Mouse (Mus musculus) heart, embryonic 14.5 days (tissue): ENCODE data around the gene Snx18. TPM values are rescaled to one million over a fixed set of nuclear protein-coding genes. Genes with fewer than 3 reads are reported as not detected.

Source experiments
- ATAC-seq: fragments of 200-750 bp; cut with Nextera tagmentation; 2 replicates; pipeline ENCODE4 v1.8.0; 2017; ENCODE audit warnings: low read depth, moderate TSS enrichment; ENCODE audit not compliant: insufficient number of reproducible peaks, insufficient read depth, low FRiP score
- H3K27ac ChIP-seq, 2 experiments: fragments of 200-500 bp in 1 of 2; fragments of 300-500 bp in 1 of 2; sonication (generic) in 1 of 2; replicated peaks in 1 of 2; 2 replicates each; pipeline ENCODE4 v1.5.1; 2012 to 2014; ENCODE audit warnings: low read depth in 2 of 2, low read length in 2 of 2, control low read depth in 1 of 2, mild to moderate bottlenecking in 1 of 2, mixed read lengths in 1 of 2; ENCODE audit not compliant: control insufficient read depth in 1 of 2, insufficient read depth in 1 of 2
- H3K27me3 ChIP-seq: fragments of 300-500 bp; sonication (generic); 2 replicates; pipeline ENCODE4 v1.6.1; 2014; ENCODE audit warnings: mild to moderate bottlenecking, low read length, control low read depth; ENCODE audit not compliant: control insufficient read depth, insufficient read depth
- H3K36me3 ChIP-seq: fragments of 300-500 bp; sonication (generic); 2 replicates; pipeline ENCODE4 v1.6.1; 2014; ENCODE audit warnings: mild to moderate bottlenecking, control low read depth, low read length, mixed read lengths; ENCODE audit not compliant: control insufficient read depth, insufficient read depth
- H3K4me1 ChIP-seq, 2 experiments: fragments of 200-500 bp in 1 of 2; fragments of 300-500 bp in 1 of 2; sonication (generic) in 1 of 2; 2 replicates each; pipeline ENCODE4 v1.6.1; 2012 to 2014; ENCODE audit warnings: low read length in 2 of 2, control low read depth in 1 of 2, mixed read lengths in 1 of 2; ENCODE audit not compliant: control insufficient read depth in 2 of 2, insufficient read depth in 2 of 2
- H3K4me2 ChIP-seq: fragments of 300-500 bp; sonication (generic); 2 replicates; pipeline ENCODE4 v1.6.1; 2014; ENCODE audit warnings: mild to moderate bottlenecking, low read length
- H3K4me3 ChIP-seq, 2 experiments: fragments of 200-500 bp in 1 of 2; fragments of 300-500 bp in 1 of 2; sonication (generic) in 1 of 2; 2 replicates each; pipeline ENCODE4 v1.5.1; 2012 to 2014; ENCODE audit warnings: low read length in 2 of 2, mild to moderate bottlenecking in 2 of 2, control low read depth in 1 of 2, low read depth in 1 of 2, moderate library complexity in 1 of 2; ENCODE audit not compliant: control insufficient read depth in 1 of 2, insufficient read depth in 1 of 2
- H3K9ac ChIP-seq: fragments of 300-500 bp; sonication (generic); 2 replicates; pipeline ENCODE4 v1.6.1; 2014; ENCODE audit warnings: mild to moderate bottlenecking, low read length
- H3K9me3 ChIP-seq: fragments of 300-500 bp; sonication (generic); 2 replicates; pipeline ENCODE4 v1.6.1; 2016; ENCODE audit warnings: low read length, control low read depth; ENCODE audit not compliant: control insufficient read depth
- WGBS: fragments of 180-500 bp; shearing (Covaris S2); extraction: QIAGEN DNeasy Blood & Tissue Kit; methylation state at CpG from one replicate; pipeline ENCODE4 v1.1.7; 2014; 5-methylcytosine and 5-hydroxymethylcytosine counted together
- polyA plus RNA-seq: library from polyadenylated mRNA; unstranded; fragments of >200 nt; fragmentation: Nextera tagmentation; extraction: Ambion mirVana; gene quantifications from 2 replicates; pipeline ENCODE4 v1.2.1, GENCODE M21; 2014

Snx18 gene
- polyA plus RNA-seq: 20.3 and 22.6 TPM in 2 replicates

- H3K9me3 ChIP-seq: no peaks in the 10 kb centered on the region
- H3K4me2 ChIP-seq: peak within 1 kb of the TSS; percentile 80
- peaks cover 19 to 32% of the 10 kb centered on the region in 2 experiments for H3K4me1 ChIP-seq
- ATAC-seq: peak; percentile 87
- H3K27me3 ChIP-seq: no peaks in the 10 kb centered on the region
- WGBS: under 1% methylated on average over 119 of the region's 119 CpGs
- no peaks in the 10 kb centered on the region for H3K36me3 ChIP-seq
- peak within 1 kb of the TSS; percentile 92 for H3K9ac ChIP-seq
- H3K4me3 ChIP-seq: peak within 1 kb of the TSS; percentile 55 to 81
- H3K27ac ChIP-seq: peak within 1 kb of the TSS; percentile 83 to 91
Measured at GRCm38 (mm10) chr13:113617891-113618823, at the start of gene Snx18. Gene Snx18, minus strand, starts transcription at chr13:113618564.

- peak overlapping the region; percentile 52 to 69; a peak in 3 of 4 replicates for H3K4me3 ChIP-seq
- ATAC-seq: no peak
- H3K4me2 ChIP-seq: peak overlapping the region; percentile 70
- no peaks in the 10 kb centered on the region for H3K36me3 ChIP-seq
- H3K27me3 ChIP-seq: no peaks in the 10 kb centered on the region
- 50% methylated on average over 7 of the region's 7 CpGs for WGBS
- no peaks in the 10 kb centered on the region for H3K9me3 ChIP-seq
- peak overlapping the region; percentile 96 to 100 for H3K27ac ChIP-seq
- H3K9ac ChIP-seq: peak overlapping the region; percentile 62; the same call in 1 of the 2 replicates
- peaks cover 6 to 15% of the 10 kb centered on the region in 2 experiments for H3K4me1 ChIP-seq
Measured at GRCm38 (mm10) chr13:113663883-113664282, 45.5 kb upstream of the Snx18 start.

DNA sequence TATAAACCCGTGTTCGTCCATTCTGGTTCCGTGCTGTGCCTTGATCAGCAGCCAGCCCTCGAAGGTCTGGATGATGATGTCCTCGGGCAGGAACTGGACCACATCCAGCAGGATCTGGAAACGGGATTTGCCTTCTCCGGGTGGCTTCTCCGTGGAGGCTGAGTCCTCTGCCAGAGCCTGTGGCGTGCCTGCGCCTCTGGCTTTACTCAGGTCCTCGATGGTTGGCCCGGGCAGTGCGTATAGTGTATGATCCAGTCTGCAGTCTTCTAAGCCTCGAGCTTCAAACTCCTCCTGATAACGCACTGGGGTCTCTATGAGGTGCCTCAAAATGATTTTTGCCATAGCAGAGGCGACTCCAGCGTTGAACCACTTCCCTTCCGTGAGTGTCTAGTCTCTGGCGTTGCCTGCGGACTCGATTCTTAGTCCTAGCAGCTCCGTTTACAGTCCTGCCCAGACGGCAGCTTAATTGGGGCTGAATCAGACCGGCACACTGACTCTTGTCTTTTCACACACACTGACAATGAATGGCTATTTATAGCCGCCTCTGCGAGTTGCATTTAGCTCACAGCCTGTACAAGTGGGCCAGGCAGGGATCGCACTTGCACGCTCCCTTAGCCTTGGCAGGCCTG, 44.9 kb upstream of the Snx18 start, which contains the start of gene Hspb3:
TSS of gene Hspb3 (minus strand) at position 526 of the 629 bp plus-strand sequence.
- Histone ChIP-seq H3K9me3 (no peaks in the 10 kb centered on the region), H3K4me1 (peaks cover 6 to 20% of the 10 kb centered on the region in 2 experiments), H3K27ac (peak within 1 kb of the TSS; percentile 96 to 100), H3K4me3 (peak within 1 kb of the TSS; percentile 52 to 69), H3K27me3 (no peaks in the 10 kb centered on the region), H3K36me3 (no peaks in the 10 kb centered on the region), H3K9ac (peak within 1 kb of the TSS; percentile 83), H3K4me2 (peak within 1 kb of the TSS; percentile 70)
- 26% methylated on average over 28 of the region's 28 CpGs for WGBS
- ATAC-seq: peak; percentile 79

- Histone ChIP-seq H3K4me1 (peaks cover 9 to 29% of the 10 kb centered on the region in 2 experiments), H3K36me3 (no peaks in the 10 kb centered on the region), H3K4me3 (peak overlapping the region; percentile 52 to 59), H3K9me3 (no peaks in the 10 kb centered on the region), H3K9ac (peak overlapping the region; percentile 83), H3K27me3 (no peaks in the 10 kb centered on the region), H3K27ac (peak overlapping the region; percentile 96 to 97), H3K4me2 (peak overlapping the region; percentile 70)
- 23% methylated on average over 7 of the region's 7 CpGs for WGBS
- ATAC-seq: peak; percentile 77; the same call in 1 of the 2 replicates
Measured at GRCm38 (mm10) chr13:113661826-113662271, 43.5 kb upstream of the Snx18 start.

DNA sequence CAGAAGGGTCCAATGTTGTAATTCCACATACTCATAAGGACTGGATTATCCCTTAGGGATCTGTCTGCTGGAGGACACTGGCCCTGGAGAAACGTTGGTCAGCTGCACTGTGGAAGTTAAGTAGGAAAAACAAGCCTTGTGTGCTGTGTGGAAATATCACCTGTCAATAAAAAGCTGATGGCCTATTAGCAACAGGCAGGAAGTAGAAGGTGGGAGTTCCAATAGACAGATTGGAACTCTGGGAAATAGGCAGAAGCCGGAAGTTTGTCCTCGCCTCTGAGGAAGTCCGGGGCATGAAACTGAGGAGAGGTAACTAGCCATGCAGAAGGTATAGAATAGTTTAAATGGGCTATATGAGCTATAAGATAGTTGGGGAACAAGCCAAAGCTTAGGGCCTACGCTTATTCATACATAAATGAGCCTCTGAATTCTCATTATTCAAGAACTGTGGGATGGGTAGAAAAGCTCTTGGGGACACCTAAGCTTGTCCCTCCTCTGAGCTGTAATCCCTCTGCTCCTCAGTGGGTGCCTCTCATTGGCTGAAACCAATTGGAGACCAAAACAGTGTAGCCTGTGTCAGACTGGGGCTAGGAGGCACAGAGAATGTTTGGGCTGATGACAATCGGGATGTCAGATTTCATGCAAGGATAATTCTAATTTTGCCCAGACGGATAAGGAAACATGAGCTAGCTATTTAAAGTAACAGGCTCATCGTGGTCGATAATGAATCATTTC, 42.4 kb upstream of the Snx18 start:
- peak overlapping the region; percentile 48 to 52 for H3K4me3 ChIP-seq
- peak overlapping the region; percentile 70 for H3K4me2 ChIP-seq
- H3K36me3 ChIP-seq: no peaks in the 10 kb centered on the region
- ATAC-seq: peak; percentile 13; the same call in 1 of the 2 replicates
- H3K9me3 ChIP-seq: no peaks in the 10 kb centered on the region
- WGBS: 44% methylated on average over 9 of the region's 9 CpGs
- H3K27me3 ChIP-seq: no peaks in the 10 kb centered on the region
- H3K4me1 ChIP-seq: peaks cover 12 to 32% of the 10 kb centered on the region in 2 experiments
- H3K9ac ChIP-seq: peak overlapping the region; percentile 83
- H3K27ac ChIP-seq: peak overlapping the region; percentile 78 to 96

DNA sequence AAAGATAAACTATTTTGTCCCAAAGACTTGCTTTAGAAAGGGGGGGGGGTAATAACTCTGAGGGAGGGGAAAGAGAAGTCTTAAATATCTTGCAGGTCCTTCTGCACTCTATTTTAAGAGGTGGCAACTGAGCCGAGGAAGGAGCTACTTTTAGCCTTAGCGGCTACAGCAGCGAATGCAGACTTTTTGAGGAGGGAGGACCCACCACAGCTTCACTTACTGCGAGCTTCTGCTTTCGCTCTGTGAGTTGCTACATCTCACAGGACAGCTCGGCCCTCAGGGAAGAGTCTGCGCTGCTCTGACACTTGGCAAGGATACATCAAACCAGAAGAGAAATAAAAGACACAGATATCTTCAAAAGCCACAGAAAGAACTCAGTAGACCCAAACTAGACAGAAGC, 38.8 kb upstream of the Snx18 start:
- Histone ChIP-seq H3K4me2 (peak overlapping the region; percentile 59), H3K4me1 (peaks cover 8 to 27% of the 10 kb centered on the region in 2 experiments), H3K27me3 (no peaks in the 10 kb centered on the region), H3K36me3 (no peaks in the 10 kb centered on the region), H3K9ac (peak overlapping the region; percentile 60), H3K4me3 (peak overlapping the region in 1 of 2 experiments; percentile 19; a peak in 2 of 4 replicates), H3K27ac (peak overlapping the region; percentile 41 to 81), H3K9me3 (no peaks in the 10 kb centered on the region)
- 36% methylated on average over 7 of the region's 7 CpGs for WGBS
- ATAC-seq: no peak

DNA sequence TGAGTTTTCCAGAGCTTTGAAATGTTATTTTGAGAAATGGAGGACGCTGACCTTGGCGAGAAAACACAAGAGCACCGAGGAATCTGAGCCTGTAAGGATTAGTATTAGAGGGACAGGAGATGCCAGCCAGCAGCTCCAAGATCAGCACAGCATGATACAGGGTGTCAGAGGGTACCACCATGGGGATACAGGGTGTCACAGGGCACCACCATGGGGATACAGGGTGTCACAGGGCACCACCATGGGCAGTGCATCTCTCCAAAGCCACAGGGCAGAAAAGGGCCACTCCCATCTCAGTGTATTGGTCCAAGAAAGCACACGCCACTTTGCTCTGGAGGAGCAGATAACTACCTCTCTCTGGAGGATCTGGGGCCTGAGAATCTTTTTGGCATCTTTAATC, 38.3 kb upstream of the Snx18 start:
- Histone ChIP-seq H3K9me3 (no peaks in the 10 kb centered on the region), H3K27ac (peak overlapping the region; percentile 3 to 81), H3K4me1 (peaks cover 8 to 27% of the 10 kb centered on the region in 2 experiments), H3K4me3 (no peak overlapping the region), H3K4me2 (peak overlapping the region; percentile 59), H3K36me3 (no peaks in the 10 kb centered on the region), H3K27me3 (no peaks in the 10 kb centered on the region), H3K9ac (no peak overlapping the region)
- WGBS: 56% methylated on average over 4 of the region's 4 CpGs
- no peak for ATAC-seq
